Mouse (Mus musculus) E14TG2a.4 (cell line): ENCODE measurements around the gene Pcbd2.
"Not testable (repeated sequence)": the region's sequence is repeated elsewhere in the genome, so short reads cannot be mapped to it uniquely, and the experiment has no call there.

Source experiments
- CTCF ChIP-seq: conservative IDR thresholded peaks from 2 replicates; pipeline ENCODE4 v1.5.1; 2014; ENCODE audit warnings: low read length
- POU5F1 ChIP-seq: IDR thresholded peaks from 2 replicates; pipeline ENCODE4 v1.6.1; 2014; ENCODE audit warnings: low read length, borderline replicate concordance

- TF ChIP-seq CTCF, POU5F1: not testable (repeated sequence)
Observed at GRCm38 (mm10) chr13:55695989-55696388, 31.2 kb upstream of the Pcbd2 start.
